Mouse (Mus musculus) cortical plate, adult 2 months (tissue): ENCODE measurements at regions not wholly inside any gene's neighbourhood (a gene's known extent, or its start where the extent isn't known, plus 50 kb on each side); places are given as distances from the start of the nearest gene placed in this dataset.

ENCODE experiments used
- CTCF ChIP-seq: fragments of 200-500 bp; IDR thresholded peaks from 2 replicates; pipeline ENCODE4 v1.5.1; 2011; ENCODE audit warnings: mild to moderate bottlenecking, control low read depth, low read length; ENCODE audit not compliant: insufficient read depth; ENCODE audit errors: extremely low read depth
- POLR2A ChIP-seq: fragments of 200-500 bp; IDR thresholded peaks from 2 replicates; pipeline ENCODE4 v1.6.1; 2011; ENCODE audit warnings: mild to moderate bottlenecking, low read length, control low read depth; ENCODE audit not compliant: insufficient read depth; ENCODE audit errors: extremely low read depth

GRCm38 (mm10) chr15:60630756-60631402 lies 222.7 kb downstream of the Fam84b start:
- TF ChIP-seq CTCF: no peak
- TF ChIP-seq POLR2A: no peak
